In the genomic region with DNA sequence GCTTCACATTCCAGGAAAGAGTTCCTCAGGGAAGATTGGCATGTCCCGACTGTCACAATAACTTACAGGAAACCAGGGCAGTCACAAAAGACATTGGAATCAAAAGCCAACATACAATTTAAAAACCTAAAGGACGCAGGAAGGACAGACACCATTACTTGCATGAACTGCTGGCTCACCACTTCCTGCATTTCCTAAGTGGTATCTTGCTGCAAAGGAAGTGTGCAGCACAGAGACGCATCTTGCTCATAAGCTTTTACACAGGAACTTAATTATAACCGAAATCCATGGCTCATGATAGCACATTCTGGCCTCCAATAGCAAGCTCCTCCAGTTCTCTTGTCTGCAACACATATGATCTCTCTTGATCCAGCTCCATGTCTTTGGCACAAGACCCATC, we compare ENCODE assay signal across 19 mouse cellular contexts.
"Had no signal": no experiment of that assay in that cellular context is flagged by ENCODE, and none has a peak within 500 bp of the region (broad histone marks: within the 10 kb centered on the region; RNA-seq: fewer than 3 reads in every experiment).

No protein-coding gene starts in this region.

- H3K9ac ChIP-seq: liver, embryonic 13.5 days; lung, embryonic 15.5 days; midbrain, embryonic 12.5 days; midbrain, embryonic 15.5 days; neural tube, embryonic 12.5 days; neural tube, embryonic 15.5 days; stomach, embryonic 15.5 days had no signal

- H3K4me3 ChIP-seq: left cerebral cortex, adult 2 months; liver, embryonic 13.5 days; lung, embryonic 15.5 days; midbrain, embryonic 12.5 days; midbrain, embryonic 15.5 days; neural tube, embryonic 12.5 days; neural tube, embryonic 15.5 days; stomach, embryonic 15.5 days had no signal

- H3K4me1 ChIP-seq: liver, embryonic 13.5 days; lung, embryonic 15.5 days; midbrain, embryonic 12.5 days; midbrain, embryonic 15.5 days; neural tube, embryonic 12.5 days; neural tube, embryonic 15.5 days; stomach, embryonic 15.5 days had no signal

- H3K4me2 ChIP-seq: liver, embryonic 13.5 days; lung, embryonic 15.5 days; midbrain, embryonic 12.5 days; midbrain, embryonic 15.5 days; neural tube, embryonic 12.5 days; neural tube, embryonic 15.5 days; stomach, embryonic 15.5 days had no signal

- DNase-seq: kidney, adult 2 months; kidney, postnatal 36 days; layer of hippocampus, postnatal 36 days; liver, embryonic 13.5 days; lung, postnatal 10 days; lung, postnatal 36 days; retina, postnatal 1 day; right cerebral cortex, postnatal 25 days; spleen, adult 18-20 months; thymus, postnatal 4 days had no signal

- H3K27ac ChIP-seq: kidney, postnatal 0 days; left cerebral cortex, adult 2 months; liver, embryonic 13.5 days; lung, embryonic 15.5 days; midbrain, embryonic 12.5 days; midbrain, embryonic 15.5 days; neural tube, embryonic 12.5 days; neural tube, embryonic 15.5 days; stomach, embryonic 15.5 days had no signal

- ATAC-seq: intestine, embryonic 16.5 days; midbrain, embryonic 15.5 days had no signal

- H3K27me3 ChIP-seq: liver, embryonic 13.5 days; lung, embryonic 15.5 days; midbrain, embryonic 12.5 days; midbrain, embryonic 15.5 days; neural tube, embryonic 12.5 days; neural tube, embryonic 15.5 days; stomach, embryonic 15.5 days had no signal

- H3K36me3 ChIP-seq: liver, embryonic 13.5 days; lung, embryonic 15.5 days; midbrain, embryonic 15.5 days; neural tube, embryonic 12.5 days; neural tube, embryonic 15.5 days; stomach, embryonic 15.5 days had no signal

- H3K9me3 ChIP-seq: liver, embryonic 13.5 days; lung, embryonic 15.5 days; midbrain, embryonic 12.5 days; midbrain, embryonic 15.5 days; neural tube, embryonic 12.5 days; neural tube, embryonic 15.5 days; stomach, embryonic 15.5 days had no signal
